In the genomic region with DNA sequence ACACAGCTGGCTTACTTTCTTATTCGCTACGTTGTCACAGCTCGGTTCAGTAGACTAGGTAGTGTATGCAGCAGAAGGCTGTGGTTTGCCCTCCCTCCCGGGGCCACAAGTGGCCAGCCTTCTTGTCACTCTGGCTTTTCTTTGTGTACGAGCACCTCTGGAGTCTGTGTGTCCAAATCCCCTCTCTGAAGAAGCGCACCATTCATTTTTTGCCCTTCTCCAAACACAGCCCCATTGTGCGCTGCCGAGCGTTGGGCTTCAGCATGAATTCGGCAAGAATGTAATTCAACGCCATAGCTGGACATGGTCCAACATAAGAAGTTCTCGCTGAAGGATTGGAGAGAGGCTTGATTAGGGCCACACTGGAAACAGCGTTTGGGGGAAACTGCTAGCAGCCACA, we compare ENCODE assay signal across 8 mouse cellular contexts. TPM values are rescaled to one million over a fixed set of nuclear protein-coding genes. Genes with fewer than 3 reads are reported as not detected.
A peak's percentile ranks its signal among the peaks of the same experiment; 100 is the strongest.
DNase-seq lines count a peak whose midpoint lies in the region; ATAC-seq and TF ChIP-seq lines count a peak whose summit lies in the region.

No protein-coding gene starts in this region.

- H3K79me2 ChIP-seq in heart, adult 2 months (replicated peaks; ENCODE audit: control insufficient read depth, insufficient read depth, low read length) = no peaks in the 10 kb centered on the region

- peak; percentile 15 to 20 for DNase-seq in heart, postnatal 10 days
- DNase-seq in heart, adult 2 months = no peak
- peak; percentile 35 for DNase-seq in embryo, embryonic 10.5 days (ENCODE audit: low spot score)
- DNase-seq in hindbrain, embryonic 11.5 days (ENCODE audit: low spot score) = peak; percentile 30
- DNase-seq in right cerebral cortex, postnatal 36 days (ENCODE audit: low spot score in 2 of 2) = no peak
- no peak for DNase-seq in cerebellum, adult 18-20 months
- no peak for DNase-seq in thymus, adult 2 months

- H3K27me3 ChIP-seq in heart, adult 2 months (ENCODE audit: control insufficient read depth, insufficient read depth, low read length) = no peaks in the 10 kb centered on the region
- H3K27me3 ChIP-seq in hindbrain, embryonic 11.5 days (ENCODE audit: control insufficient read depth, insufficient read depth, low read length) = no peaks in the 10 kb centered on the region
- no peaks in the 10 kb centered on the region for H3K27me3 ChIP-seq in midbrain, embryonic 15.5 days (replicated peaks)
- no peaks in the 10 kb centered on the region for H3K27me3 ChIP-seq in thymus, adult 2 months (ENCODE audit: control insufficient read depth, insufficient read depth, low read length)

- no peaks in the 10 kb centered on the region for H3K4me1 ChIP-seq in heart, adult 2 months (ENCODE audit: control insufficient read depth, insufficient read depth, low read length)
- H3K4me1 ChIP-seq in hindbrain, embryonic 11.5 days (replicated peaks; ENCODE audit: control insufficient read depth, insufficient read depth, low read length) = no peaks in the 10 kb centered on the region
- H3K4me1 ChIP-seq in midbrain, embryonic 15.5 days = 0 out of 2 replicates have a peak, but pooled peaks cover 3% of the 10 kb centered on the region
- H3K4me1 ChIP-seq in thymus, adult 2 months (replicated peaks; ENCODE audit: control insufficient read depth, insufficient read depth, low read length) = no peaks in the 10 kb centered on the region

- no peak for TF ChIP-seq POLR2A in heart, adult 2 months (IDR thresholded peaks at IDR 0.05; ENCODE audit: insufficient read depth, low read depth, low read length)
- no peak for TF ChIP-seq POLR2A in thymus, adult 2 months (IDR thresholded peaks at IDR 0.05; ENCODE audit: control insufficient read depth, extremely low read depth, insufficient read depth, low read length, poor library complexity)

- H3K4me2 ChIP-seq in hindbrain, embryonic 11.5 days (replicated peaks; ENCODE audit: low read depth, low read length) = no peak overlapping the region
- H3K4me2 ChIP-seq in midbrain, embryonic 15.5 days = peak overlapping the region; percentile 30

- WGBS in heart, adult 2 months = 55% methylated on average over 13 of the region's 13 CpGs
- 66% methylated on average over 13 of the region's 13 CpGs for WGBS in hindbrain, embryonic 11.5 days
- 27% methylated on average over 13 of the region's 13 CpGs for WGBS in midbrain, embryonic 15.5 days
- 90% methylated on average over 13 of the region's 13 CpGs for WGBS in thymus, adult 2 months

- ATAC-seq in hindbrain, embryonic 11.5 days (ENCODE audit: low FRiP score) = no peak
- peak; percentile 69; the same call in 1 of the 2 replicates for ATAC-seq in midbrain, embryonic 15.5 days (replicated peaks)

- no peak for TF ChIP-seq EP300 in heart, adult 2 months (IDR thresholded peaks at IDR 0.05; ENCODE audit: insufficient read depth, low read depth, low read length)

- no peak overlapping the region for H3K4me3 ChIP-seq in heart, adult 2 months
- no peak overlapping the region for H3K4me3 ChIP-seq in hindbrain, embryonic 11.5 days (ENCODE audit: low read depth, low read length)
- no peak overlapping the region for H3K4me3 ChIP-seq in midbrain, embryonic 15.5 days
- no peak overlapping the region for H3K4me3 ChIP-seq in thymus, adult 2 months (ENCODE audit: control insufficient read depth, insufficient read depth, low read length)

- no peak overlapping the region for H3K27ac ChIP-seq in heart, adult 2 months
- no peak overlapping the region for H3K27ac ChIP-seq in hindbrain, embryonic 11.5 days (ENCODE audit: low read depth, low read length)
- no peak overlapping the region for H3K27ac ChIP-seq in midbrain, embryonic 15.5 days
- no peak overlapping the region for H3K27ac ChIP-seq in thymus, adult 2 months (ENCODE audit: control insufficient read depth, insufficient read depth, low read length)

- TF ChIP-seq CTCF in heart, adult 2 months (IDR thresholded peaks at IDR 0.05) = no peak
- no peak for TF ChIP-seq CTCF in thymus, adult 2 months (IDR thresholded peaks at IDR 0.05; ENCODE audit: borderline replicate concordance, control insufficient read depth, extremely low read depth, insufficient read depth, low read length, poor library complexity)

- intact Hi-C loops in heart, postnatal 10 days (cut with DNase I) = no loop called here
- intact Hi-C loops in heart, adult 2 months (cut with DNase I) = no loop called here

- no peaks in the 10 kb centered on the region for H3K36me3 ChIP-seq in heart, adult 2 months (ENCODE audit: control insufficient read depth, insufficient read depth, low read length)
- H3K36me3 ChIP-seq in hindbrain, embryonic 11.5 days (ENCODE audit: control insufficient read depth, insufficient read depth, low read length) = no peaks in the 10 kb centered on the region
- H3K36me3 ChIP-seq in midbrain, embryonic 15.5 days (replicated peaks) = no peaks in the 10 kb centered on the region
- H3K36me3 ChIP-seq in thymus, adult 2 months (ENCODE audit: control insufficient read depth, insufficient read depth, low read length) = no peaks in the 10 kb centered on the region

- no peaks in the 10 kb centered on the region for H3K9me3 ChIP-seq in hindbrain, embryonic 11.5 days (ENCODE audit: control insufficient read depth, low read length)
- H3K9me3 ChIP-seq in midbrain, embryonic 15.5 days = 0 out of 2 replicates have a peak, but pooled peaks cover 2% of the 10 kb centered on the region

- no peak overlapping the region for H3K9ac ChIP-seq in heart, adult 2 months (ENCODE audit: low read depth, low read length)
- H3K9ac ChIP-seq in hindbrain, embryonic 11.5 days (ENCODE audit: low read depth, low read length) = no peak overlapping the region
- no peak overlapping the region for H3K9ac ChIP-seq in midbrain, embryonic 15.5 days

RNA-seq across cellular contexts. Expression of gene Kiz, which starts 45.0 kb away (rescaled TPM):
- total RNA-seq in heart, postnatal 10 days (2021) = 10 to 100 TPM; 39.9 to 50.6 TPM
- 100 to 1,000 TPM in 1 of 2 experiments, 10 to 100 TPM in 1; 97.9 to 124 TPM for total RNA-seq in heart, adult 2 months (2021)
- 16.2 and 29.1 TPM in 2 replicates for polyA plus RNA-seq in heart, adult 2 months (2012; rRNA removed)
- 27.8 and 33.8 TPM in 2 replicates for polyA plus RNA-seq in hindbrain, embryonic 11.5 days (2014; fragmentation: Nextera tagmentation; extraction: Ambion mirVana)
- polyA plus RNA-seq in midbrain, embryonic 15.5 days (2015; fragmentation: Nextera tagmentation; extraction: Ambion mirVana) = 28.2 and 30.4 TPM in 2 replicates
- 3.7 TPM in 2 replicates for polyA plus RNA-seq in thymus, adult 2 months (2012; rRNA removed)

Comparison
In these comparisons a context has a peak if more than half of its experiments do, and no peak if none do; other contexts are left out.
1. DNase-seq: peak in heart, postnatal 10 days (2 of 2), embryo, embryonic 10.5 days (single experiment) and hindbrain, embryonic 11.5 days (single experiment); none in heart, adult 2 months (0 of 2), right cerebral cortex, postnatal 36 days (0 of 2), cerebellum, adult 18-20 months (0 of 2) and thymus, adult 2 months (single experiment).